8 mouse cellular contexts compared by ENCODE assay signal in the genomic region with DNA sequence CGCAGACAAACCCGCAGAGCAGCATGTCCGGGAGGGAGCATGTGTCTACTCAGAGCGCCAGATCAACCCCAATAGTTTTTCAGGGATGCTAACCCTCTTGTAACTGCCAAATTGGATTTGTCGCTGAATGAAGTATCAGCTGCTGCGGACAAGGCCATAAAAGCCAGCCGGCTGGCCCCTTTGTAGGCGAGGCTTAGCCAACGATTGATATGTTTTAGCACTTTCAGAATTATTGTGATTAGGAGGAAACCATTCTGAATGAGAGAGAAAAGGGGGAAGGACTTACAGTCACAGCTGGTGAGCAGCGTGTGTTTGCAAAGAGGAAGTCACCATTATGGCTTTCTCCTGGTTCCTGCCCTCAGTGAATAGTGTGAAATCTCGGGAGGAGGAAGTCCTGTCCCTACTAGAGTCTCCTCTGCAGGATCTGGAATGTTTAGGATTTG.
DNase-seq lines count a peak whose midpoint lies in the region; ATAC-seq and TF ChIP-seq lines count a peak whose summit lies in the region.

No protein-coding gene starts in this region.

- peak overlapping the region; percentile 89 for H3K27ac ChIP-seq in left cerebral cortex, adult 2 months
- peak overlapping the region; percentile 87 for H3K27ac ChIP-seq in forebrain, embryonic 11.5 days (ENCODE audit: low read depth, low read length)
- peak overlapping the region; percentile 91 for H3K27ac ChIP-seq in intestine, embryonic 14.5 days (ENCODE audit: low read depth)
- peak overlapping the region; percentile 79 for H3K27ac ChIP-seq in neural tube, embryonic 14.5 days (ENCODE audit: low read depth, low read length)

- H3K4me2 ChIP-seq in forebrain, embryonic 11.5 days (ENCODE audit: low read depth, low read length, severe bottlenecking) = peak overlapping the region; percentile 35; the same call in 1 of the 2 replicates
- peak overlapping the region; percentile 39 for H3K4me2 ChIP-seq in intestine, embryonic 14.5 days (ENCODE audit: low read length)
- peak overlapping the region; percentile 34; the same call in 1 of the 2 replicates for H3K4me2 ChIP-seq in neural tube, embryonic 14.5 days (ENCODE audit: low read depth, low read length)

- DNase-seq in left cerebral cortex, adult 2 months (ENCODE audit: extremely low spot score in 1 of 2, low spot score in 2 of 2) = no peak
- DNase-seq in left cerebral cortex, adult 18-20 months (ENCODE audit: low spot score in 2 of 2) = no peak
- DNase-seq in forebrain, embryonic 11.5 days (ENCODE audit: low spot score) = peak; percentile 59
- DNase-seq in intestine, embryonic 14.5 days (ENCODE audit: low spot score) = peak; percentile 75
- DNase-seq in layer of hippocampus, adult 8-10 months (ENCODE audit: low spot score in 2 of 2) = no peak
- no peak for DNase-seq in cerebellum, postnatal 36 days

- intact Hi-C loops in left cerebral cortex, adult 2 months (cut with DNase I) = no loop called here

- H3K36me3 ChIP-seq in forebrain, embryonic 11.5 days (ENCODE audit: control insufficient read depth, insufficient read depth, low read length) = no peaks in the 10 kb centered on the region
- no peaks in the 10 kb centered on the region for H3K36me3 ChIP-seq in intestine, embryonic 14.5 days (ENCODE audit: control insufficient read depth, insufficient read depth, low read length)
- no peaks in the 10 kb centered on the region for H3K36me3 ChIP-seq in neural tube, embryonic 14.5 days (ENCODE audit: control insufficient read depth, insufficient read depth, low read length)

- H3K4me3 ChIP-seq in left cerebral cortex, adult 2 months = no peak overlapping the region
- no peak overlapping the region for H3K4me3 ChIP-seq in forebrain, embryonic 11.5 days (ENCODE audit: low read depth, low read length)
- peak overlapping the region; percentile 1; the same call in 1 of the 2 replicates for H3K4me3 ChIP-seq in intestine, embryonic 14.5 days (ENCODE audit: low read depth, low read length)
- H3K4me3 ChIP-seq in neural tube, embryonic 14.5 days (ENCODE audit: low read depth, low read length) = no peak overlapping the region

- no peaks in the 10 kb centered on the region for H3K9me3 ChIP-seq in forebrain, embryonic 11.5 days (ENCODE audit: control insufficient read depth, low read length)
- no peaks in the 10 kb centered on the region for H3K9me3 ChIP-seq in intestine, embryonic 14.5 days (ENCODE audit: control insufficient read depth, low read length)
- H3K9me3 ChIP-seq in neural tube, embryonic 14.5 days (ENCODE audit: control insufficient read depth, low read length) = no peaks in the 10 kb centered on the region

- H3K4me1 ChIP-seq in forebrain, embryonic 11.5 days (replicated peaks; ENCODE audit: control insufficient read depth, insufficient read depth, low read length) = peaks cover 34% of the 10 kb centered on the region
- H3K4me1 ChIP-seq in intestine, embryonic 14.5 days (replicated peaks; ENCODE audit: control insufficient read depth, insufficient read depth, low read length) = peaks cover 58% of the 10 kb centered on the region
- H3K4me1 ChIP-seq in neural tube, embryonic 14.5 days (ENCODE audit: control insufficient read depth, insufficient read depth, low read length) = peaks cover 34% of the 10 kb centered on the region

- ATAC-seq in forebrain, embryonic 11.5 days (replicated peaks; ENCODE audit: low FRiP score) = peak; percentile 6
- peak; percentile 12; the same call in 1 of the 2 replicates for ATAC-seq in intestine, embryonic 14.5 days (replicated peaks; ENCODE audit: low FRiP score, low TSS enrichment, low read depth)
- ATAC-seq in neural tube, embryonic 14.5 days (ENCODE audit: low read depth) = no peak
- ATAC-seq in megakaryocyte-erythroid progenitor cell, adult 5-6 weeks (replicated peaks; ENCODE audit: low FRiP score, low TSS enrichment, poor library complexity, severe bottlenecking) = no peak

- no peaks in the 10 kb centered on the region for H3K27me3 ChIP-seq in forebrain, embryonic 11.5 days (ENCODE audit: control insufficient read depth, insufficient read depth, low read length)
- no peaks in the 10 kb centered on the region for H3K27me3 ChIP-seq in intestine, embryonic 14.5 days (replicated peaks; ENCODE audit: control insufficient read depth, insufficient read depth, low read length)
- H3K27me3 ChIP-seq in neural tube, embryonic 14.5 days (ENCODE audit: control insufficient read depth, insufficient read depth, low read length) = no peaks in the 10 kb centered on the region

- H3K9ac ChIP-seq in forebrain, embryonic 11.5 days (ENCODE audit: low read length) = peak overlapping the region; percentile 5; the same call in 1 of the 2 replicates
- no peak overlapping the region for H3K9ac ChIP-seq in intestine, embryonic 14.5 days (ENCODE audit: low read length)
- H3K9ac ChIP-seq in neural tube, embryonic 14.5 days (replicated peaks; ENCODE audit: low read depth, low read length) = no peak overlapping the region

- no peak for TF ChIP-seq CTCF in left cerebral cortex, adult 2 months (IDR thresholded peaks at IDR 0.05)

- WGBS in forebrain, embryonic 11.5 days = 4% methylated on average over 11 of the region's 11 CpGs
- 7% methylated on average over 11 of the region's 11 CpGs for WGBS in intestine, embryonic 14.5 days
- WGBS in neural tube, embryonic 14.5 days = 3% methylated on average over 11 of the region's 11 CpGs

Comparison
In these comparisons a context has a peak if more than half of its experiments do, and no peak if none do; other contexts are left out.
1. DNase-seq: peak in forebrain, embryonic 11.5 days (single experiment) and intestine, embryonic 14.5 days (single experiment); none in left cerebral cortex, adult 2 months (0 of 2), left cerebral cortex, adult 18-20 months (0 of 2), layer of hippocampus, adult 8-10 months (0 of 2) and cerebellum, postnatal 36 days (0 of 2).
2. ATAC-seq: peak in forebrain, embryonic 11.5 days (single experiment) and intestine, embryonic 14.5 days (single experiment); none in neural tube, embryonic 14.5 days (single experiment) and megakaryocyte-erythroid progenitor cell, adult 5-6 weeks (single experiment).
3. Peak in every context shown above with its lines, with median percentiles within 50 percentile points of each other: H3K27ac ChIP-seq and H3K4me2 ChIP-seq.